Mouse (Mus musculus) thymus, postnatal 36 days (tissue): ENCODE results near the gene Ascc1.

Source experiments
- DNase-seq, 2 experiments: peaks; one replicate each; pipeline ENCODE4 v3.0.0; 2022; ENCODE audit warnings: mixed read lengths in 2 of 2

Gene Ascc1

GRCm38 (mm10) chr10:60023751-60024150 lies 21.1 kb downstream of the Ascc1 start:
- no peak for DNase-seq

- DNase-seq: no peak
Measured at GRCm38 (mm10) chr10:60026759-60027395, 24.3 kb downstream of the Ascc1 start.

- DNase-seq: no peak
Measured at GRCm38 (mm10) chr10:60027619-60028084, 25.0 kb downstream of the Ascc1 start.

GRCm38 (mm10) chr10:60028181-60028580 lies 25.6 kb downstream of the Ascc1 start:
- peak; percentile 62 to 80 for DNase-seq

GRCm38 (mm10) chr10:60028979-60029378 lies 26.4 kb downstream of the Ascc1 start:
- DNase-seq: no peak

DNA sequence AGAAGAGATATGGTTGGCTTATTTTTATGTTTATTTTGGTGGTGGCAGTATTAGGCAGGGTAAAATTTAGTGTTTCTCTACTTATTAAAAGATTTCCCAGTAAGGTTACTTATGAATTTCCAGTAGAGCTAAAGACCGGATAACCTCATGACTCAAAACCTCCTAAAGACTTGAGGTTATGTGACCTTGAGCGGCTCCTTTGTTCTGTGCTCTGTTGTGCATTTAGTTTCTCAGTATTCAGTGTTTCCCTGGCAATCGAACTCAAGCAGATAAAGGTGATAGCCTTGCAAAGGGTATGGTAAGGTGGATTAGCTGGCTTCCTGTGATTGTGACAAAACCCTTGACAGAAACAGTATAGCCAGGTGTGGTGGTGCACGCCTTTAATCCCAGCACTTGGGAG lies 26.8 kb downstream of the Ascc1 start:
- no peak for DNase-seq

GRCm38 (mm10) chr10:60031562-60031961 lies 29.0 kb downstream of the Ascc1 start:
- DNase-seq: no peak

- no peak for DNase-seq
Measured at GRCm38 (mm10) chr10:60031985-60032384, 29.4 kb downstream of the Ascc1 start.

DNA sequence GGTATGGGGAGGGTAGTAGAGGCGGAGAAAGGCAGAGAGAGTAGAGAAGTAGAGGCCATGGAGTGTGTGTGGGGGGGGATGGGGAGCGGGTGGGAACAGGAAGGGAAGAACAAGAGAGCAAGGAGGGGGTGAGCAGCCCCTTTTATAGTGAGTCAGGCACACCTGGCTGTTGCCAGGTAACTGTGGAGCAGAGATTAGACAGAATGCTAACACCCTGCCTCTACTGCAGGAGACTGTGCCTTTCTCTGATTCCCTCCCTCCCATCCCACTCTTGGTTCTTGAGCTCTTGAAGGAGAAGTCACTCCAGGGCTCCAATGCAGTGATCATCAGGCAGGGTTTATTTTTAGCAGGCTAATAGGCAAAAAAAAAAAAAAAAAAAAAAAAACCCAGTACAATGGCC lies 30.0 kb downstream of the Ascc1 start:
- no peak for DNase-seq

DNA sequence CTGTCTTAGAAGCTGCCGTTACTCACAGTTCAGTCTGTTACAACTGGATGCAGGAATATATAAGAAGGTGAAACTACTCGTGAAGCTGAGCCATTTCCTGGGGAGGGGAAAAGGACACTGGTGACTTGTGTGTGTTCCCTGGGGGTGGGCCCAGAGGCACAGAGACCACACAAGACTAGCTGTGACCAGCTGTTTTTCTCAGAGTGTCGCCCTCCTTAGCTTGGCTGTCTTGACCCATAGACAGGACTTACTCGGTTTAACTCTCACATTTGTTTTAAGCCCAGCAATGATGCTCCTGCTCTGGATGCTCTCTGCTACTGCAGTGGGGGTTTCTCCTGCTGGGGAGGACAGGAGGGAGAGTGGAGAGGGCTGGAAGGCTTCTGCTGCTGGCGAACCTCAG lies 30.5 kb downstream of the Ascc1 start:
- no peak for DNase-seq

GRCm38 (mm10) chr10:60034621-60035020 lies 32.0 kb downstream of the Ascc1 start:
- DNase-seq: no peak

- no peak for DNase-seq
Measured at GRCm38 (mm10) chr10:60035744-60036143, 33.1 kb downstream of the Ascc1 start.

DNA sequence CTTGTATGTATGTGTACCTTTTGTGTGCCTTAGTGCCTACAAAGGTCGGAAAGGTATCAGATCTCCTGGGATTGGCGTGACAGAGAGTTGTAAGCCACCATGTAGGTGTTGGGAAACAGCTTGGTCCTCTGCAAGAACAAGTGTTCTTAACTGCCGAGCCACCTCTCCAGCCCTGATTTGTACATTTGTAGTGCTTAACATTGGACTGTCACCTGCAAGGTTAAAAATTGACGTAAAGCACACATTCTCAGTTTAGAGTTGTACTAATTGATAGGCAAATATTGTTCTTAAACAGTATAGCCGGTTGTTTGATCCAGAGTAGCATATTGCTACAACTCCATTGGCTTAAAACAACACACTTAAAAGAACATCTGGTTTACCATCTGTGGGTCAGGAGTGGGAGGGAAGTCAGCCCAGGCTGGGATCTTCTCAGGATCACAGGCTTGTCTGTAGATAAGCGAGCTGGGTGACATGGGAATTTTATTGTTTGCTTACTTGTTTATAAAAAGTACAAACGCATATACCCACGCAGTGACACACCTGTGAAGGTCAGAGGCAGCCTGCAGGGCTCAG lies 39.8 kb downstream of the Ascc1 start:
- DNase-seq: no peak

DNA sequence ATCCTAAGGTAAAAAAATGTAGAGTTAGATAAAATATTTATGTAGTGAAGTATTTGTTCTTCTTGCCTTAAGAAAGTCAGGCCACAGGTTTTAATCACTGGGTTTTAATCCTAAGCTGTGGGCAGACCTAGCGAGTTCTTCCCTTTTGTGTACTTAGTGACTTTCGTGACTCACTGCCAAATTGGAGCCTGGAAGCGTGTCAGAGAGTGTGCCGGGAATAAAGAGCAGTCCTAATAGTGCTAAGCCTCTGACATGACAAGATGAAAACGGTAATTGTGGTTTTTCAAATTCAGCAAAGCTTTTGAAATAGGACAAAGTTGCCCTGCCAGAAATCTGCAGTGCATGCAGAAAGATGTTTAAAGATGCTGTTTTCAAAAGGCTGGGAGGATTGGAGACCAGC lies 44.1 kb downstream of the Ascc1 start:
- no peak for DNase-seq

- DNase-seq: no peak
Measured at GRCm38 (mm10) chr10:60050581-60050980, 48.0 kb downstream of the Ascc1 start.

DNA sequence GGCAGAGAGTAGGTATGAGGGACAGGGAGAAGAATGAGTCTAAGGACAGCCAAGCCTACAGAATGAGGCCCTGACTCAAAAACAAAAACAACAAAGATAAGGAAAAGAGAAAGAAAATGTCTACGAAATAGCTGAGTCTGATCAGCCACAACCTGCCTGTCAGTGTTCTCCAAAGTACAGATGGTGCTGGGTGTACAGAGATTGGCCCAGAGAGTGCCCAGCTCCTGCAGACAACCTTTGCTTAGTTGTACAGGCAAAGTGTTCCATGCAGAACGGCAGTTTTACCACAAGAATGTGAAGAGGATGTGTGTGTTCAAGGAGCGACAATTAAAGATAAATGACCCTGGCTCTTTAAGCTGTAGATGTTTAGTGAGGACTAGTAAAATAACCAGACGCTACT lies 50.5 kb downstream of the Ascc1 start:
- no peak for DNase-seq

GRCm38 (mm10) chr10:60062173-60062572 lies 59.6 kb downstream of the Ascc1 start:
- DNase-seq: no peak

DNA sequence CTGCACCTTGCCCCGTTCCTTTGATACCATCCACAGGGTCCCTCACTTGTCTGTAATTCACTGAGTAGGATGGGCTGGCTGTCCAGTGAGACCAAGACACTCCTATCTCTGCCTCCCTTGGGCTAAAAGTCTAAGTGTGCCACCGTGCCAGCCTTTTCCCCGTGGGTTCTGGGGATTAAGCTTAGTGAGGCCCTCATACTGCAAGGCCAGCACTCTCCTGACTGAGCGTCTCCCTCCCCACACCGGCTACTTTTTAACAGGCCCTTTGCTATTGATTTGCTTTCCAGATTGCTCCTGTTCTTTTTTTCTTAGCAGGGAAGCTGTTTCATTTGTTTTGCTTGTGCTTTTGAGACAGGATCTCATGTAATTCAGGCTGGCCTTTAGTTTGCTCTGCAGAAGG lies 60.3 kb downstream of the Ascc1 start:
- DNase-seq: no peak

GRCm38 (mm10) chr10:60066524-60066923 lies 63.9 kb downstream of the Ascc1 start:
- peak; percentile 52 to 57 for DNase-seq

DNA sequence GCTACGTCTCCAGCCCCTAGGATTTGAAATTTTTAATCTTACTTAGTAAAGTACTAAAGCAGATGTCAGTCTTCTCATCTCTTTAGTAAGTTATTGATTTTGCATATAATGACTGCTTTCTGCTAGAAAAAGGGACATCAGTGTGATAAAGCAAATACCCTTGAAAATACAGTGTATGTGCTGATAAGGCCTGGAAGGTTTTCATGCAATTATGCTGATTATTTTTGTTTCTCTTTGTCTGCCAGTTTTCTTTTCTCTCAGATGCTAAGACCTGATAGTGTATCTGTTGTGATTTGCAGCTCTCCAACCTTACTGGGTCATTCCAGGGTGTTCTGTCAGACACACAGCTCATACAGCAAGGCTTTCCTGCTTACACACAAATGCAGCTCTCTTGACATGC lies 72.6 kb downstream of the Ascc1 start:
- no peak for DNase-seq

DNA sequence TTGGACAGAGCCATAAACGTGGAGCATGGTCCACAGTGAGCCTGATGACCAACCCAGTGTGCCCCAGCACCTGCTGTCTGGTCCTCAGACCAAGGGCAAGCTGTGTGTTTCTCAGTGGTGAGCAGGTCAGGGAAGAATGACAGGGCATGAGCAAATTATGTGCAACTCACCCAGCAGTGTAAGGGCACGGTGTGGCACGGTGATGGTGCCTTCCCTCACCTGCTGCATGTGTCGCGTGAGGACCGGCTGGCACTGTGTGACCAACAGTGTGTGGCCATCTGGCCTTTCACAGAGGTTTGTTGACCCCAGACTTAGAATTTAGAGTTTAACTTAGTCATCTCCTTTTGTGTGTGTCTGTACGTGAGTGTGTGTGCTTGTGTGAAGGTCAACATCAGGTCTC lies 74.6 kb downstream of the Ascc1 start:
- DNase-seq: no peak

- no peak for DNase-seq
Measured at GRCm38 (mm10) chr10:60077736-60078560, 75.3 kb downstream of the Ascc1 start.

DNA sequence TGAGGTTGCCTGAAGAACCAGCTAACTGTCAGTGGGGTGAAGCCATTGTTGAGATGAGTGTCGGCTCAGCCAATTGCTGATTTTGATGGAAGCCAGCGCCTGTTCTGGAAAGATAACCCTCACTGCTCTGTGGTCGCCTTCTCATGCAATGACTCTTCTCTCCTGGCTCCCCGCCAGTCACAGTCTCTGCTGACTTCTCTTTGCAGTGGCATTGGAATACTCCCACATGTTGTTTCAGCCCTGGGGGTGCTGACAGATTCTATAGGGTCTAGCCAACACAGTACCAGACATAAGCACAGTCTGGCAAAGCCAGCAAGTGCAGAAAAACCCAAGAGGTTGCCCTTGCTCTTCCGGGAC lies 75.9 kb downstream of the Ascc1 start:
- DNase-seq: no peak

- no peak for DNase-seq
Measured at GRCm38 (mm10) chr10:60080171-60080570, 77.6 kb downstream of the Ascc1 start.
